Mouse (Mus musculus) induced T-regulatory cell, adult 2 months (primary cell): ENCODE data around the gene Grk5.
"Not testable (repeated sequence)": the region's sequence is repeated elsewhere in the genome, so short reads cannot be mapped to it uniquely, and the experiment has no call there.

Experiments
- DNase-seq: peaks from one replicate; pipeline ENCODE4 v3.0.0-alpha.2; 2012; ENCODE audit warnings: low read depth

The Grk5 gene

GRCm38 (mm10) chr19:60911653-60912052 is 22.1 kb downstream of the Grk5 start:
- DNase-seq, result no peak

GRCm38 (mm10) chr19:60915236-60915635 is 25.7 kb downstream of the Grk5 start:
- DNase-seq, result no peak

DNA sequence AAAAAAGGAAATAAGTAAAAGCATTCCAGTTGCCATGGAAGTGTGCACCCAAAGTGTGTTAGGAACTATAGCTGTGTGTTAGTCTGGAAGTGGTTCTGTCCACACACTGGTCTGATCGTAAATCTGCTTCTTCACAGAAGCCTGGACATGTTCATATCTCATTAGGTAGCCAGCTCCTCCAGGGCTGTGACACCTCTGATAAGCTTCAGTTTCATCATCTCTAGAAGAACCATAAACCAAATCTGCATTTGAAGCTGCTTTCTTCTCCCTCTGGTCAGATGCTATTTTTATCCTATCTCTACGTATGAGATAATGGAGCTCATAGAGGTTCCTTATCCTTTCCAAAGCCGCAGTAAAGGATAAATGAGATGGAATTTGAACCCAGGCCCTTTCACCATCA is 26.3 kb downstream of the Grk5 start:
- DNase-seq, result no peak

- DNase-seq, result no peak
Observed at GRCm38 (mm10) chr19:60916869-60917570, 27.5 kb downstream of the Grk5 start.

- DNase-seq, result not testable (repeated sequence)
Observed at GRCm38 (mm10) chr19:60924534-60924933, 35.0 kb downstream of the Grk5 start.

DNA sequence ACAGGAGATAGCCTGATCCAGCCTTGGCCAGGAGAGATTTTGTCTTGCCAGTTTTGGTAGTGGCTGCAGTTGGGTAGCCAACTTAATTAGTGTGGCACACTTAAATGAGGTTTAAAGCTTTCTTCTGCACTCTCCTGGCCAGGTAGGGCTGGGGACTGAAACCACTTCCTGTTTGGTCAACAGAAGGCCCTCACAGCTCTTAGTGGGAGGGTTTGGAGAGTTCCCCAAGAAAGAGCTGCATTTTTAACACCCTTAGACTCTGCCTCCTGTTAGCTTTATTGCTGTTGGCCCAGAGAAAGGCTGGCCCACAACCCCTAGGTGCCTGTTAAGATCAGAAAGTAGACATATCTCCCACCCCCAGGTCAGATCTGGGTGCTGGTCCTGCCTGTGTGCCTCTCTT is 45.5 kb downstream of the Grk5 start:
- peak; percentile 11 for DNase-seq

DNA sequence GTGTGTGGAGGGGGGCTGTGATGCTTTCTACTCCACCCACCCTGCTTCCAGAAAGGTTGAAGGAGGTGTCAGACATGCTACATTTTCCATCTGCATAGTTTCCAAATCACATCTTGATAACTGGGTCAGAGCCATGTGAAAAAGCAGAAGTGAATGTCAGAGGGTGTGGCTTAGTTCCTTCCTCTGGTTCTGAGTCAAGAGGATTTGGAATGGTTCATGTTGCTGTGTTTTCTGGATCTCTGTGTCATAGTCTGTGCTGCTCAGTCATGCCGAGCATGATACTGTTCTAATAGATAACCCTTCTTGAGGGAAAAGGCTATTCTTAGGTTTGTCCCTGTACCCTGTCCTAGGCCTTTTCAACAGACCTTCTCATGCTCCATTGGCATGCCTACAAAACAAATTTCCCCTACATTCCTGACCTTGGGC is 50.4 kb downstream of the Grk5 start:
- no peak for DNase-seq

- no peak for DNase-seq
Observed at GRCm38 (mm10) chr19:60940866-60941265, 51.3 kb downstream of the Grk5 start.

GRCm38 (mm10) chr19:60945801-60946311 is 56.3 kb downstream of the Grk5 start:
- DNase-seq, result no peak

DNA sequence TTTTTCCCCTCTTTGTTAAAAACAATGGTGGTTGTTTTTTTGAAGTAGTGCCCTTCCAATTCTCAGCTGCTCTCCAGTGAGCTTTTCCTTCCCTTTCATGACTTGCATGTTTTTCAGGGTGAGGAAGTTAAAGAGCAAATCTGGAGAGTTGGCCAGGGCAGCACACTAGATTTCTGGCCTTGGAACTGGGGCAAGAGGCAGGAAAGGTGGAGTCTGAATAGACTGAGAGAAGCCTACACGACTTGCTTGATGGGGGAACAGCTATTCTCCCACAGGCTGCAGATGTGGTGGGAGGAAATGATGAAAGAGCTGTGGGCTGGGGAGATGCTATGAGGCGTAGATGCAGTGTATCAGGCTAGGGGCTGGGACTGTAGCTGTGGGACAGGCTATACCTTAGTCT is 57.1 kb downstream of the Grk5 start:
- DNase-seq, result no peak

DNA sequence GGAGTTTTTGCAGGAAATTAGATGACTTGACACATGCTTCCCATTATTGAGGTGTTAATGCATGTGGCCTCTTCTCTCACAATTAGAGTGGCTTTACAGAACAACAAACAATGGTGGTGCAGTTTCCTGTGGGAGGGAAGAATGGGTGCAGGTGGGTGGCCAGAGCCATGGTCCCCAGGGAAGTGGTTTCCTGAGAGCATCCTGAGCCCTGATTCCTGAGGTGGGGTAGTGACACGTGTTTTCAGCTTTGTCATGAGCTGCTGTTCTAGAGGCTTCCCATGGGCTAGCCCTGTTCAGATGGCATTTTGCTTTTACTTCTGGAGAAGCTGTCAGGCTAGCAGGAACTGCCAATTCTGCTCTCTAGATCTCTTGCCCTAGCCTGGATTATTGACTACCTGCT is 59.4 kb downstream of the Grk5 start:
- DNase-seq, result no peak

GRCm38 (mm10) chr19:60950056-60950869 is 60.7 kb downstream of the Grk5 start:
- DNase-seq, result no peak

DNA sequence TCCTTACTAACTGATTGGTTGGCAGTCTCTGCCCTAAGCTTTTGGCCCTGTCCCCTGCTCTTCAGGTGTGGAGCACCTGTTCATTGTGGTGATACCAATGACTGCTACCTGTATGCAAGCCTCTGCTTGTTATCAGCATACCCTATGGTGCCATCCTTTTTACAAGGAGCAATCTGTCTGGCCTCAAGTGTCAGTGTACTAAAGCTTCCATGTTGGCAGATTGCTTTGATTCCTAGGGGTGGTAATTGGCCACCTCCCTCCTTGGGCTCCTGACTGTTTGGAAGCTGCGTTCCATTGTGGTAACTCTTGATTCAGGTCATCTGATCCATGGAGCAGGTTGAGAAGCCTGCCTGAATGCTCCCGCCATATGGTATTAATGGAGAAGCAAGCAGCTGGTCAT is 65.6 kb downstream of the Grk5 start:
- DNase-seq, result no peak

DNA sequence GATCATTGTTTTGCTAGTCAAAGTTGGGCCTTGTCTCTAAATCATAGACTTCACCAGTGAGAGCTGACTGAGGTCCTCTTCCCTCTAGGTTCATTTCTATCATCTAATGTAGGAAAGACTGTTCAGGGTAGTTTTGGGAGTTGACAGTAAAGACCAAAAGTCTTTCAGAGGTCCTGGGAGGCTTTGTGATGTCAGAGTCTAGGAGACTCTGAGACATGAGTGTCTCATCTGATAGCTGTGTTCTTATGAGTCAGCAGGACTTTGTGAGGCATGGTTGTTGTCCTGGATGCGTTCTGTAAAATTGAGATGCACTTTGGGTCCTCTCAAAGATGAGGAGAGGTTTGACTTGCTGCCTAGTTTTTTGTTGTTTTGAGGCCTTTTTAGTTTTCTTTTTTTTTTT is 66.2 kb downstream of the Grk5 start:
- DNase-seq, result no peak

- no peak for DNase-seq
Observed at GRCm38 (mm10) chr19:60956198-60956750, 66.7 kb downstream of the Grk5 start.

DNA sequence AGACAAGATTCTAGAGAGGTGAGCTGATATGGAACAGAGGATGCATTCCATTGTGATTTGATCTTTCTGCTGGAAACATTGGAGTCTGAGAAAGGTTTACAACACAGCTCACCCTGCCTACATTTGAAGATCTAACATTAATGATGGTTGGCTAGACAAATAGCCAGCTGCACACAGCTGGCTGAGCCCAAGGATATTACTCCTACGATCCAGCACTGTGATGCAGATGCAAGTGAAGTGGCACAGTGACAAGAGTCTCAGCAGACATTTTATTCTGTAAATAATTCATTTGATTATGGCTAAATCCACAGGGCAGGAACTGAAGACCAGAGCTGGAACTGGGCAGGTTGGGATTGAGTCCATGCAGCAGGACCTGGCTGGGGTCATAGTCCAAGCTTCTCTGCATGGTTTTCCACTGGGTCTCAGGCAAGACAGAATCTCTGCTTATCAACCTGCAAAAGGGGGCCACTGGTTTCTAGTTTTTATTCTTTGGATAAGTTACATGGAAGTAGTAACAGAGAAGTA is 70.2 kb downstream of the Grk5 start:
- no peak for DNase-seq

DNA sequence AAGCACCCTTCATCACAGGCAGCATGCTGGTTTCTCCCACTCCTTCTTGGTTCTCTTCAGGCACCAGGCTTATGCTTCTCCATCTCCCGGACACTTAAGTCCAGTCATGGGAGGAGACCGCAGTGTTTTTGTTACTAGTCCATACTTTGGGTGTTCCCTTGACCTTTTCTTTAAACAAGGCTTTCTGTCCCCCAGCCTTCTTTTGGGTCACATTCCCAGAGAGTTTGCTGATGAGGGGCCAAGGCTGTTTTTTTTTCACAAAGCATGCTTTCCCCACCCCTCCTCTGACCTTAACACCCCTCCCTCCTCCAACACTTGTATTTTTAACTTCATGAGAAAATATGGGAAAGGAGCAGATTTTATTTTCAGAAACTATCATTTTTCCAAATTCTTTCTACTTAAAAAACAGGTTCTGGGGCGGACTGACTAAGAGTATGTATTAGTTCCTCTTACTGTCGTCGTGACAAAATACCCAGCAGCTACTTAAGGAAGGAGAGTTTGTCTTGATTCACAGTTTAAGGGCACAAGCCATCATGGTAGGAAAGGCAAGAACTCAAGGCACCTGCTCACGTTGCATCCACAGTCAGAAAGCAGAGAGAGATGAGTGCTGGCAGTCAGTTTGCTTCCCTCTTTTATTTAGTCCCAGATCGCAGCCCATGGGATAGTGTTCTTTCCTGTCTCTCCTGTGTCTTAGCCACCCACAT is 73.0 kb downstream of the Grk5 start:
- no peak for DNase-seq

DNA sequence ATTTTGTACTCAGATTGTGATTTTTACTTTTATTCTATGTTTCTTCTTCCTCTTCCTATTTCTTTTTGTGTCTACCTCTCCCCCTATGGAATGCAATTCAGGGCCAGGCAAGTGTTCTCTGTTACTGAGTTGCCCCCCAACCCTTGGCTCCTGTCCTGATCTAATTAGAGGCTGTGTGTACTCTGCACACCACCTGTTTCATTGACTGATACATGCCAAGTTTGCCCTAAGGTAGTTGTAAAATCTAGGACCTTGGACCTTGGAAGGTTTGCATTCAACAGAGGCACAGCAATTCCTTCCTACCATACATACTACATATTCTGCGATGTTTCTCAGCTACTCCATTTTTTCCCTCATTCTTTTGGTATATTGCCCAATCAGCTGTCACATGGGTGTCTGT is 78.4 kb downstream of the Grk5 start:
- DNase-seq, result no peak

- DNase-seq, result no peak
Observed at GRCm38 (mm10) chr19:60970406-60970805, 80.9 kb downstream of the Grk5 start.

DNA sequence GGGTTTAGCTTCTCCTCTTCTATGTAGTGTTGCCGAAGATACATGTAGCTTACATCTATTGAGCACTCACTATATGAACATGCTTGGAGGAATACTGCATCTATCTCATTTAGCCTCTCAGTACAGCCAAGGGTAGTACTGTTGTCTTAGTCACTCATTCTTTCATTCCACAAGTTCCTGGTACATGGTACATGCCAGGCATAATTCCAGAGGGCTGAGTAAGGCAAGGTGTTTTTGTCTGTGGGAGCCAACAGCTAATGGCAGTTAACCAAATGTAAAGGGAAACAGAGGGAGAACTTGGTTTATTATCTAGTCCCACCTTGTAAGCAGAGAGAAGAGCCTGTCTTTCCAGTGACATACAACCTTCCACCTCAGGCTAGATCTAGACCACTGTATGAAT is 82.0 kb downstream of the Grk5 start:
- DNase-seq, result no peak

- no peak for DNase-seq
Observed at GRCm38 (mm10) chr19:60972281-60973015, 82.9 kb downstream of the Grk5 start.
